Mouse (Mus musculus) thymus, postnatal 25 days (tissue): ENCODE measurements at regions not wholly inside any gene's neighbourhood (a gene's known extent, or its start where the extent isn't known, plus 50 kb on each side); places are given as distances from the start of the nearest gene placed in this dataset.

ENCODE experiments used
- DNase-seq: peaks from one replicate; pipeline ENCODE4 v3.0.0; 2022

DNA sequence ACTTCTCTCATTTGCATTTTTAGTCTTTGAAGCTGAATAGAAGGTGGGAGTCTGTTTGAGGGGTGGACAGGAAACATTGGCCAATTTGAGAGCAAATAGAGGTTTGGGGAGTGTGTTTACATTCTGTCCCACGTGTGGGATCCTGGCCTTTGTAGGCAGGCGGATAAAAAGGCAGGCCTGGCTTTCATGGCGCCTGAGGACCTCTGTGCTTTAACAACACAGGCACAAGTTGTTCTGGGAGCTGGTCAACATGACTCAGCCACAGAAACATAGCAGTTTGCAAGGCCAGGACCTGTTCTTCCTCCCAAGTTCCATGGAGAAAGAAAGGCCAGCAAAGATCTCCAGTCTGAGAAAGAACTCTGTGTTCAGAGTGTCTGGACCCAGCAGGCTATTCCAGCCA is 1130.7 kb downstream of the Gsdmc2 start:
- no peak for DNase-seq

DNA sequence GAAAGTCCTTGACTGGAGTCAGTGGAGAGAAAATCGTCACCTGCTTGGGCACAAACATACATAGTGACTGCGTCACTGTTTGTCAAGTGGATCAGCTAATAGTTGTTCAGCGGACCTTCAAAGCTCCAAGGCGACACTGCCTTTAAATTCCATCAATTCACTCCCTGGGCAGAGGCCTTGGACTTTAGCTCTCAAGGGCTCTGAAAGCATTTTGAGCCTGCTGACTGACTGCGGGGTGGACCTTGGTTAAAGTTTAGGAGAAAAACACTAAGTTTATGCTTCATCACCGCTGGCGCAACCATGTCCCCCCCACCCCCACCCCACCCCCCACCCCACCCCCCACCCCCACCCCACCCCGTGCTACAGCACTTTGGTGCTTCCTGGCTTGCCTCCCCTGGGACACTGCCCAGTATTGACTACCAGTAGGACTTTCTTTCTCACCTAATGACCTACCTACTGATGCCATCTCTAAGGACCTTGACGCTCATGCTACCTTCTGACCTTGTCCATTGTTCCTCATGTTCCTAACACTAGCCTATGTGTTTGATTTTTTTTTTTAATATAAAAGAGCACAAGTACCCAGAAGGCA is 1132.3 kb downstream of the Gsdmc2 start:
- no peak for DNase-seq

DNA sequence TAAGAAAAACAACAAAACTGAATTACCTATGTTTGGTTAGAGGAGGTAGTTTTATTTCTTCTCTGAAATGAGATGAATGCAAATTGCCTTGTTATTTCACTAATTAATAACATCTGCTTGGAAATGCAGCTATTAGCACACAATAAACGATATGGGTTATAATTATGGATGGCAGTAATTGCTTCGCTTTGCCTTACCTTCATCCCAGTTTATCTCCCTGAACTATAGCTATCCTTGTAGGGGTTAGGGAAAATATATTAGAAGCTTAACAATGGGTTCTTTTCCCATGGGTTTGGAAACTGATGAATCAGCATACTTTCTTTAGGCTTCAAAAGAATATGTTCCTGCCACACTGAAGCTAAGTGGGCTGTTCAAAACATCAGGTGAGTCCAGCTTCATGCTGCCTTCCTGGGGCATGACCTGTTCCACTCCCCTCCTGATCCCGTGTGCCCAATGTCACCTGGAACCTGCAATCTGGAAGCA is 1132.9 kb downstream of the Gsdmc2 start:
- no peak for DNase-seq

DNA sequence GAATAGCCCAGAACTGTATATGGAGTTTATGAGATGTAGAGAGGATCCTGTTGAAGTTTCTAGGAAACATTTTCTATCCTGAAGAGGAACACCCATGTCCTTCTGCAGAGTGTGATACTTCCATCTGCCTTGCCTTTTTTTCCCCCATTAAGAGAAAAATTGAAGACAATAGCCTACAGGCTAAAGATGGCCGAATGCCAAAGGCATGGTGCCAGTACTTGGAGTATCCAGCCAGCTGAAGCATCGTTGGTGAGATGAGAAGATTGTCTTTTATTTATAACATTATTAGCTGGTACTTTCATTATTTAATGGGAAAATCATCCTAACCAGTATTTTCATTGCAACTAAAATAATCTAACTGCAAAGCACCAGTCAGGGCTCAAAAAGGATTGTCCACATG is 1135.4 kb downstream of the Gsdmc2 start:
- DNase-seq, result no peak

DNA sequence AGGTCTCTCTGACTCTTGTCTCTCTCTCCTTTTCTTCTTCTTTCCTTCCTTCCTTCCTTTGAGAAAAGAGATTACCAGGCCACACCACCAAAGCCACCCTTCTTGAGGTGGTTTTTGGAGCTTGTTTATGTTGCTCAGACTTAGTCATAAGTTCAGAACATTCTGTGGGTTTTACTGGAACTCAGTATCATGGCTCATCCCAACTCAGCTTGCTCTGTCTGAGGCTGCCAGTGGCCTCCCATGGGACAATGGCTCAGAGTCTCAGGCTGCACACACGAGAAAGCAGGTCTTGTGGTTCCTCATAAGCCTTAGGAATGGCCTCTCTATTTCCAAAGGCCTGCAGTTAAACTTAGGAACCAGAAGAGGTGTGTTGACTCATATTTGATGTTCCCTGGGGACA is 1146.4 kb downstream of the Gsdmc2 start:
- no peak for DNase-seq

DNA sequence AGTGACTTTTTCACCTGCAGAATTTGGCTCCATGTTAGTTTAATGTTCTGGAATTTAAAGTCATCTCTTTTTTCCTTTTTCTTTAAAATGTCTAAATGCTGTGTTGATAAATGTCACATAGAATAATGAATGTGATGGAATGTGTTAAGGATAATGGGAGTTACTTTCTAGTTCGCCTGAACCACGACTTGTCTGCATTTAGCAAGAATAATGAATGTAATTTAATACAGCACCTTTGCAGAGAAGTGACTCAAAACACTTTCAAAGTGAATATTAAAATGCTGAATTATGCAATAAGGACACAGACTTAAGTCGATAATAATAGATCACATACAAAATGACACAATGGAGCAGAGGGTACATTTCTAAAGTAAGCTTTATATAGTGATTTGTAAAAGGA is 1150.2 kb downstream of the Gsdmc2 start:
- no peak for DNase-seq

DNA sequence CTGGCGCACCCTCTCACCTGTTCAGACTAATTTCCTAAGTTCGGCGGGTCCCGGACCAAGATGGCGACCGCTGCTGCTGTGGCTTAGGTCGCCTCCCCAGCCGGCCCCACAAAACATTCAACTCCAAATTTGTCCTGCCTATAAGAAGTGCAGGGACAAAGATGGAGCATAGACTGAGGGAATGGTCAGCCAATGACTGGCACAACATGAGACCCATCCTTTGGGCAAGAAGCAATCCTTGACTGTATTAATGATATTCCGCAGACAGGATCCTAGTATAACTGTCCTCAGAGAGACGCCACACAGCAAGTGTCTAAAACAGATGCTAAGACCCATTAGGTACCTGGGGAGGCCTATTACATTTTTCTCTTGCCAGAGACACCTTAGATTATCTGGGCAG is 1151.3 kb downstream of the Gsdmc2 start:
- DNase-seq, result no peak

DNA sequence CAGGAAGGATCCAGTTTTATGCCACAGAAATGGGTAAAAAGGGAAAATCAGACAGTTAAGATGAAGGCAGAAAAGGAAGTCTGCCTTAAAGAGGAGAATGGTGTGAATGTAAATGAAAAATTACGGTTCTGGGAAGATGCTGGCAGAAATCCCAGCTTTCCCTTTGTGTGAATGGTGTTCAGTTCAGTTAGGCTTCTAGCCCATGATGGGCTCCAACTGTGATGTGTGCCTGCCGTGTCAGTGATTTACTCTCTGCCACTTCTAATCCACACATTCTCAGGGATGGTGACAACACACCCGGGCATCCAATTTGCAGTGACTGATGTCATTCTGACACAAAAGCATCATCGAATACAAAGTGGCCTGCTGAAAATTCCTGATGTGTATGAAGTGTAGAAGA is 1171.6 kb downstream of the Gsdmc2 start:
- DNase-seq, result no peak

DNA sequence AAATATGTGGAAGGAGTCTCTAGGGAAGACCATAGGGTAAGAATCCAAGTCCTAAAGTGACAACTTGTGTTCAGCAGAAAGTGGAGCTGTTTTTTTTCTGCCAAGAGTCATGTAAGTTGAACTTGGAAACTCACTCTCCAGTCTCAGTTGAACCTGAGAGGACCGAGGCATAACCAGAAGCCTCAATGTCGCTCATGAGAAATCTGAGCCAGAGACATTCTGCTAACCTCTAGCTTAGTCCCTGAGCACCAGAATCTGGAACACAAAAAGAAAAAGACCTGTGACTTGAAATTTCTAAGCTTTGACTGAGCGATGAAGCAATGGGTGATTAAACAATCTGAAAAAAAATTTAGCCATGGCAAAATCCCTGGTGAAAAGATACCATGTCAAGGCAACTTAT is 1175.0 kb downstream of the Gsdmc2 start:
- DNase-seq, result no peak

DNA sequence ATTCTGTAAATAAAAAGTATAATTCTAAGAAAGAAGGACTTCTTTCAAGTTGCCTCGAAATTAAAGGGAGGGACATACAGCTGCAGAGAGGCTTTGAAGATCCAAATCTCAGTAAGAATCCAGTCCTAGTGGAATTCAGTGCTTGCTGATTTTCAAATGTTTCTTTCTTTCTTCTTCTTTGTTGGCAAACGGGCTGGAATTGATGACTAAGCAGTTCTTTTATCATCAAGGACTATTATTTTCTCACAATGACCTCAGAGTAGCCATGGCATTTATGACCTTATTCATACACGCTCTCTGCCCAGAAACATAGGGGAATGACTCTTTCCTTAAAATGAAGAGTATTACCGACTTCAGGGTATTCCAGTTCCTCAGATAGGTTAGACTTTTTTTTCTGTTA is 1185.9 kb downstream of the Gsdmc2 start:
- no peak for DNase-seq

DNA sequence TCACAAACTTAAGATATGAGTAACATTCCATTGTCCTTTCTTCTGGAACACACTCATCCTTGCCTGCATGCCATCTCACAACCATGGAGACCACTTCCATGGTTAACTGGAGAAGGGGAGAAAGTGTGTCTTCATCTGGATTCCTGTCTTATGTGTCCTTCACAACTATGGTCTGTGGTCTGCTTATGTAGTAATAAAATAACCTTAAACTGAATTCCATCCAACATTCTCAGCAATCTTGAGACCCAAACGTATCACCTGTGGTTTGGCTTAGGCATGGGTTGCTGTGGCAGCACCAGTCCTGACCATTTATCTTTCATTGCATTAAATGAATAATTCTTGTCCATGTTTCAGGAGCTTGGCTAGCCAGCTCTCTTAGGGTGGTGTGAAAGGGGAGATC is 1186.3 kb downstream of the Gsdmc2 start:
- no peak for DNase-seq

DNA sequence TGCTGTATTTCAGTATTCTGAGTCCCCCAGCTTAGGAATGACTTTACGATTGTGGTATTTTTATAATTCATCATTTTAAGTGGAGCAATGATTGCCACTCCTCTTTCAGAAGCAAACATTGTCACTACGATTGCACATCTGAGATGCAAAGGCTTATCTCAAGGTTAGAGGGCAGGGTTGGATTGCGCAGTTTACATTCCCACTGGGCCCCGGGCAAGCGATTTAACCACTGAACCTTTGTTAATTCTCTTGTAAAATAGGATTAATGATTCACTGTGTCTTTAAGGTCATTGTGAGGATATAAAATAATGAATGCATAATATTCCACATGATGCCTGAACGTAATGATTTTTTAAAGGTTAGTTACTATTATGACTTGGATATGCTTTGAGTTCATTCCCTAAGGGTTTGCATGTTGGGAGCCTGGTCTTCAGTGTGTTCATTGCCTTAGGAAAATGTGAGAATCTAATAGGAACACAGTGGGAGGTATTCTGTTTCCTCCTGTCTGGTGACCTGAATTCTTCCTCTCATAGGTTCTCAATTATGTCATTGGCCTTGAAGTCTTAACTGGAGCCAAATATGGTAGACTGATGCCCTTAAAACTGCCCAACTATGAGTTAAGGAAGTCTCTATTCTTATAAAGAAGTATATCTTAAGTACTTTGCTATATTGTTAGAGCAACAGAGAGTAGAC is 1198.4 kb downstream of the Gsdmc2 start:
- DNase-seq, result no peak

DNA sequence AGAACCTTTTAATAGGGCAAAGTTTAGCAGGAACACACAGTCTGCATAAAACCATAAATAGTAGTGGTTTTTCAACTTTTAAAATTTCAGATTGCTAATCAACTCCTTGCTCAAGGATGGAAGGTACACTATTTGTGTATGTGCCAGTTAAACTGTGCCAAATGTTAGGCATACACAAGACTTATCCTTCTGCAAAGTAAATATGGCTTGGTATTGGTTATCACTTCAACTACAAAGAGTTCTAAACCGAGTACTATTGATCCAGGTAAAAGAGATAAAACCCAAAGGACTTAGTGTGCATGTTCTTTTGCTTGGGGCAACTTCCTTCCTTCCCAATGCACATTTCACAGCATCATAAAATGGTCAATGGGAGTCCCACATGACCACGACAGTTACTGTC is 1200.2 kb downstream of the Gsdmc2 start:
- no peak for DNase-seq

DNA sequence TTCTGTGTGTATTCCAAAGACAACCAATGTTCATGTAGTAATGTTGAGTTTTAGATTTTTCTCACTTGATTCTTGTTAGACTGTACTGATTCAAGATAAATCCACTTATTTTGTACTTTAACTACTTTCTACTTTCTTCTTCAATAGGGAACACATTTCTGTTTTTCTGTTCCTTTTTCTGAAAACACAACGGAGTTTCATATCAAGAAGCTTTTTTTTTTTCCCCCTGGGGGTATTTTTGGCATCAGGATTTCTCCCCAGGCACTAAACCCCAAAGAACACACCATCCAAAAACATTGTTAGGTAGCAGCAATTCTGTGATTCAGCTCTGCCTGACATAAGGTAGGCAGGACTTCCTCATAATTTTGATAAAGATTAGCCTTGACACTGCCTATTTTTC is 1200.7 kb downstream of the Gsdmc2 start:
- no peak for DNase-seq

DNA sequence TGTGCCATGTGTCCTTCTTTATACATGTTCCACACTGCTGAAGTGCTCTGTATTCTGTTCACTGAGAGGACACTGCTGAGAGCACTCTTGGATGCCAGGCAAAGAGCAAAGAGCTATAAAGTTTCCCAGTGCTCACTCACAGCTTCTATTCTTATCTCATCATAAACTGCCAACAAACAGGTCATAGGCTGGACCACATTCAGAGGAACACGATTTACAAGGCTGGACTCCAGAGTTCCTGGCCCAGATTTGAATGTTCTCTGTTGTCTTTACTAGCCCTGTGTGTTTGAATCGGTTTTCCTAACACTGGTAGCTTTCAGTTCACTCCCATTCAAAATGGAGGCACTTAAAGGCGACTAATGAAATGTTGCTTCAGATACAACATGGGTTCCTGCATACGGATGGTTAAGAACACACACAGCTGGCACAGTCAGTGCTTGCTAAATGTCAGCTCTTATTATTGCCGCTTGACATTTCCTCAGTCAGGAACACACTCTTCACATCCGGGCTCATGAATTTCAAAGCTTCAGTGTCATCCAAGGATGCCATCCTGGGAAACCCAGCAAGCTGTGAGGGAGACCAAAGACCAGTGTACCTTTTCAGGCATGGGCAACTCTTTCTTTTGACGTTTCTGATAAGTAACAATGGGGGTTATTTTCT is 1203.8 kb downstream of the Gsdmc2 start:
- no peak for DNase-seq

DNA sequence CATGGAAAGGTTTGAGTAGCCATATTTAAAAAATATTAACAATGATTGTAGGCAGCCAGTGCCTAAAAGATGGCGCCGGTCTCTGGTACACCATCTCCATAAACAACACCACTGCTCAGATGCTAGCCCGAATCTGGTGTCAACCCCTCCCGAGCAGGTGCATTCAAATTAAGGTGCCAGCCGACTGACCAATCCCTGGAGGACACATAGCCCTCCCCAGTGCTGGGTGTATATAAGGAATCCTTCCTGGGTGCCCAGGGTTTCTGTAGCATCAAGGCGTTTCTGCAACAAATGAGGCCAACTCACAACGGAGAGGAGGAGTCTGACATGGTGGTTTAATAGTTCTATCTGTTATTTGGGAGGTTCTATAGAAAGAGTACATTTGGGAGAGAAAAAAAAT is 1219.6 kb downstream of the Gsdmc2 start:
- DNase-seq, result no peak

DNA sequence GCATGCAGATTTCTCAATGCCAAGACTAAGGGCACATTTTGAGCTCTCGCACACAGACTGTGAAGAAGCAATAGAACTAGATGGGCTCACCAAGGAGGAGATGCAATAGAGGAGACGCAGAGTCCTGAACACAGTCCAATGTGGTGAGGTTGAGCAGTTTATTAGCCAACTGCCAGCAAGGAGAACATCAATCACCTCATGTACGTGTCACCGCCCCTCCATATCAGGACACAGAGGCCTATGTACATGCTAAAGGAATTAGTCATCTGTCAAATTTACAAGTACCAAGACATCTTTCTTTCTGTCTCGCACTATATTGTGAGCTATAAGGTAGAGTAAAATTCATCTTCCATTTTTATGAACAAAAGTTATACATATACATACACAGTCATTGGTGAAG is 1228.9 kb downstream of the Gsdmc2 start:
- no peak for DNase-seq

DNA sequence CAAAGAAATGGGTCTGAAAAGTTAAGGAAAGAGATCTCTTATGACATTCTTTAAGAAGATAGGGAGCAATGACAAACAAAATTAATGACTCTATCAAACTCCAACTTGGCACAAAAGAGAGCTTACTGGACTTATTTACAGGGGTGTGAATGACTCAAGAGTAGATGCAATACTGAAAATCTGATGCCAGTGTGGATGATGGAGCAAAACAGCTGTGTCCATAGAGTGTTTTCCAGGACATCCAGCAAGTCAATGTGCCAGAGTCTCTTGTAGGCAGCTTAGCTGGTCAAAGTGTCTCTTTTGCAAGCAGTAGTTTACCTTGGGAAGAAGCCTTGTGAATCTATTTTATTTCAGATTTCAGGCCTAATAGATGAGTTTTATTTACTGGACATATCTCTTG is 1248.2 kb downstream of the Gsdmc2 start:
- DNase-seq, result no peak

DNA sequence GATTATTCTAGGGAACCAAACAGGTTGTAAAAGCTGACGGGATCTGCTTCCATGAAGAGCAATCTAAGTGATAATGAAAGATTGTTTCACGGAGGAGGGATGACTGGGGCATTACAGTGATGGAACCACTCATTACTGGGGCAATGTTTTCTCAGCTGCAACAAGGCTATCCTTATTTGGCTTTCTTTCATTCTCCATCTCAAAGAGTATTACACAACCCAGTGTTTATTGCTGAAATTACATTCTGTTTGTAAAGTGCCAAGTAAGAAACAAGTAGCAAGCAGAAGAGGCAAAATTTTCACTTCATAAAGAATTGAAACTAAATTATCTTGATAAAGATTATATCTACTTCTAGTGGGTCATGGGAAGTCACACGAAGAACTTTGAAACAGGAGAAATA is 1256.4 kb downstream of the Gsdmc2 start:
- no peak for DNase-seq

DNA sequence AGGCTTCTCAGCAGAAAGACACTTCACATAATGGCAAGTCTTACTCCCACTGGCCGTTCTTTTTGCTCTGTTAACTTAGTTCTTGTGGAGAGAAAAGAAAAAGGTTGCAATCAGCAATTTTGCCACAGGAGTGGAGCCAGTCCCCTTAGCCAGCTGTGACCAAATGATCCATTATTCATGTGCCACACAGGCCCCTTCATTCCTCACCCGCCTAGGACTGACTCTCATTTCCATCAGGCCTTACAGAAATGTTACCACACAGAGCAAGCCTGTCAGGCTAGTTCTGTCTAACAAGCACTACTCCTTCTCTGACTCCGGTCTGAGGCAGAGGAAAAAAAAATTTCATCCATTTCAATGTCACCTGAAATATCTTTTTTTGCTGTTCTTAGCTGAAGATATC is 1266.2 kb downstream of the Gsdmc2 start:
- no peak for DNase-seq

DNA sequence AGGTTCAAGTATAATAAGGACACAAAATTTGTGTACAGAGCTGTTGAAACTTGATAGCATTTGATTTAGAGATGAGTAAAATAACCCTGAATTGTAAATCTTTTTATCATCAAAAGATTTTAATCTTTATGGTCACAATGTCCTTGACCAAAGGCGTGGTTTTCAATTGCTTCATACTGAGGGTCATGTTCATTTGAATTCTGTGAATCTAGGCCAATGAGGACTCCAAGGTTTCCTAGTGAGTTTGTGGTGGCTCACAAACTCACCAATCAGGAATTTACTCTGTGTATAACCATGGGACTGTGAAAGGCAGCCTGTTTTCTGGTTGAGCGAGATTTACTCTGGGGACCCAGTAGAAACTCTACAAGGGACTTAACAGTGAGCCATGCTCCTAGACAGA is 1269.2 kb downstream of the Gsdmc2 start:
- DNase-seq, result no peak

DNA sequence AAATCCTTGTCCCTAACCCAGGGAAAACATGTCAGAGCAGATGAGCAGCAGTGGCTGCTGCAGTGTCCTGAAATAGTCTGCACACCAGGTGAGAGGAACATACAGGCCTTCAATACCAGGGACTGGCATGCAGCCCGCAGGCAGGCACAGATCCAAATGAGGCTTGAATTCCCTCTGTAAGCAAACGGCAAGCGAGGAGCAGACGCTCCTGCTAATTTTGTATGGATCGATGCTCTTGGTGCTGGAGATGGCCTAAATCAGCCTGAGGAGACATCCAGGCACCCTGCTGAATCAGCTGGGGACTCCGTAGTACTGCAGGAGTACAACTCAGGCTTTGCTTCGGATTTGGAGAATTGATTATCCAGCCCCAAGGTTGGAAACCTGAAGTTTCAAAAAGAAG is 1273.2 kb downstream of the Gsdmc2 start:
- DNase-seq, result no peak

DNA sequence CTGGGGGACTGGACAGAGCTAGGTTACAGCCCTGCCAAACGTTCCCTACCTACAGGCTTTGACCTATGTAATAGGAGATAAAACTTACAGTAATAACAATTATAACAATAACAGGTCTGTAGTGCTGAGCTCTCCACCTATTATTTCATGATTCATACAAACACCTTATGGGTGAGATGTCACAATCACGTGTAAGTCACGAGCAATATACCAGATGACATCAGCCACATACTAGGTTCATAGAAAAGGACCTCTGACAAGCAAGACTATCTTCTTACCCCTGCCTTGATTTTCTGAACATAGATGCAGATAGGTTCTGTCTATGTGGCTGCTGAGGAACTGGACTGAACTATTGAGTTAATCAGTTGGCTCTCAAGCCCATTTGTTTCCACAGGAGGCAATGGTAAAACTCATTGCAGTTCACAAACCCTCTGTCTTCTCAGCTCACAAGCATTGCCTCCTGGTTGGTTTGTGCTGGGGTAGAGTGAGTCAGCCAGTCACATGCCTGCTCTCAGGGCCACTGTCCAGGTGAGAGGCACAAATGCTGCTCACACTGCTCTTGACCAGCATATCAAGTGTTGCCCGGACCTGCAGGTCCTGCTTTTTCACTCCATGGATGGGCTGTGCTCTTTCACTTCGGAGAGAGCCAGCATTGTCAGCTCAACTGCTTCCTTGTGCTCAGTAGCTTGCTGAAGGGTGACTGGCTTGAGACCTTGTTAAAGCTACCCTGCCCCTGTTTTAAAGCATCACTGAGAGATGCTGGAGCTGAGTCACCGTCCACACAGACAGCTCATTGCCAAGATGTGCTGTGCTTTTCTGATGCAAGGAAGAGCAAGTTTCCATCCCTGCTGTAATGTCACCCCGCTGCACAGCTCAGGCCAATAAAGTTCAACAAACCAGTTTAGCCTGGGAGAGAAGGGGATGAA is 1275.9 kb downstream of the Gsdmc2 start:
- no peak for DNase-seq
